Mouse (Mus musculus) T-cell, adult 2 months (primary cell): ENCODE measurements around the gene Man1c1.

ENCODE experiments used
- DNase-seq: peaks from one replicate; pipeline ENCODE4 v3.0.0; 2022; ENCODE audit warnings: low spot score

The Man1c1 gene

GRCm38 (mm10) chr4:134703835-134704546 is at the start of gene Man1c1:
Gene Man1c1 (minus strand): TSS chr4:134704290.
- DNase-seq, result peak; percentile 94

GRCm38 (mm10) chr4:134753516-134754261 is 49.6 kb upstream of the Man1c1 start:
- DNase-seq, result peak; percentile 53

GRCm38 (mm10) chr4:134752911-134753426 is 48.9 kb upstream of the Man1c1 start:
- DNase-seq, result no peak

- DNase-seq, result peak; percentile 43
Observed at GRCm38 (mm10) chr4:134751682-134752380, 47.7 kb upstream of the Man1c1 start.

- DNase-seq, result no peak
Observed at GRCm38 (mm10) chr4:134750825-134751224, 46.7 kb upstream of the Man1c1 start.

- peak; percentile 97 for DNase-seq
Observed at GRCm38 (mm10) chr4:134750263-134750662, 46.2 kb upstream of the Man1c1 start.

GRCm38 (mm10) chr4:134749301-134750030 is 45.4 kb upstream of the Man1c1 start:
- DNase-seq, result peak; percentile 55

- DNase-seq, result peak; percentile 40
Observed at GRCm38 (mm10) chr4:134745900-134746661, 42.0 kb upstream of the Man1c1 start.

- no peak for DNase-seq
Observed at GRCm38 (mm10) chr4:134743881-134744633, 40.0 kb upstream of the Man1c1 start.

- no peak for DNase-seq
Observed at GRCm38 (mm10) chr4:134741949-134742348, 37.9 kb upstream of the Man1c1 start.

- DNase-seq, result no peak
Observed at GRCm38 (mm10) chr4:134740186-134740585, 36.1 kb upstream of the Man1c1 start.

GRCm38 (mm10) chr4:134739530-134739929 is 35.4 kb upstream of the Man1c1 start:
- no peak for DNase-seq

- peak; percentile 49 for DNase-seq
Observed at GRCm38 (mm10) chr4:134737365-134737910, 33.3 kb upstream of the Man1c1 start.

- DNase-seq, result no peak
Observed at GRCm38 (mm10) chr4:134736147-134736546, 32.1 kb upstream of the Man1c1 start.

GRCm38 (mm10) chr4:134734629-134735081 is 30.6 kb upstream of the Man1c1 start:
- peak; percentile 92 for DNase-seq

GRCm38 (mm10) chr4:134734038-134734628 is 30.0 kb upstream of the Man1c1 start:
- peak; percentile 71 for DNase-seq

GRCm38 (mm10) chr4:134733371-134733770 is 29.3 kb upstream of the Man1c1 start:
- DNase-seq, result no peak

- no peak for DNase-seq
Observed at GRCm38 (mm10) chr4:134730106-134730505, 26.0 kb upstream of the Man1c1 start.

- no peak for DNase-seq
Observed at GRCm38 (mm10) chr4:134725735-134726345, 21.8 kb upstream of the Man1c1 start.
